Comparison of ENCODE assay signal across 19 mouse cellular contexts in the genomic region with DNA sequence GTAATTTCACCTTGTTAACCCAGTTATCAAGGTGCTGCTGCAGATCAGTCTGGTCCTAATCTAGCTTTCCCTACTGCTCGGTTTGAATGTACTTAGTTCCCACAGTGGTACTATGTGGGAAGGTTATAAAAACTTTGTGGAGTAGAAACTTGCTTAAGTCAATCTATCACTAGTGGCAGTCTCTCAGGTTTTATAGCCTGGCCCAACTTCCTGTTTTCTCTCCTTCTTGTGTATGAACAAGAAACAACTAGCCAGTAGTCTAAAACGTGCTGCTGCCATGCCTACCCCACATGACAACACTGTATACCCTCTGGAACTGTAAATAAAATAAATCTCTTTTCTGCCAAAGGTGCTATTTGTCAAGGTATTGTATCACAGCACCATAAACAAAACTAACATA.
"Had no signal": no experiment of that assay in that cellular context is flagged by ENCODE, and none has a peak within 500 bp of the region (broad histone marks: within the 10 kb centered on the region; RNA-seq: fewer than 3 reads in every experiment).

No protein-coding gene starts in this region.

- H3K27me3 ChIP-seq: limb, embryonic 12.5 days; limb, embryonic 15.5 days had no signal

- H3K36me3 ChIP-seq: limb, embryonic 15.5 days had no signal

- H3K4me1 ChIP-seq: limb, embryonic 12.5 days; limb, embryonic 15.5 days had no signal

- H3K27ac ChIP-seq: limb, embryonic 12.5 days; limb, embryonic 15.5 days; liver, embryonic 14.5 days; macrophage had no signal

- H3K9me3 ChIP-seq: limb, embryonic 15.5 days had no signal

- DNase-seq: kidney, adult 18-20 months; kidney, adult 9 months; kidney, postnatal 14 days; kidney, postnatal 4 days; left cerebral cortex, postnatal 4 days; liver, postnatal 0 days; lung, embryonic 14.5 days; midbrain, embryonic 14.5 days; right cerebral cortex, adult 18-20 months; right cerebral cortex, postnatal 25 days; spleen, adult 18-20 months; thymus, adult 2 months; thymus, postnatal 14 days; thymus, postnatal 4 days had no signal

- ATAC-seq: liver, postnatal 0 days; lung, postnatal 0 days had no signal

- H3K4me3 ChIP-seq: limb, embryonic 12.5 days; limb, embryonic 15.5 days had no signal
